Mouse (Mus musculus): Measurements from ENCODE around the gene Nudt17. TPM values are rescaled to one million over a fixed set of nuclear protein-coding genes. Genes with fewer than 3 reads are reported as not detected.
A peak's percentile ranks its signal among the peaks of the same experiment; 100 is the strongest.
"Not testable (repeated sequence)": the region's sequence is repeated elsewhere in the genome, so short reads cannot be mapped to it uniquely, and the experiment has no call there.

The Nudt17 gene
- total RNA-seq (2021): 3.6 and 4.1 TPM in 2 replicates
- long read RNA-seq, experiment 1: 0 reads
- long read RNA-seq, experiment 2: 0 reads

GRCm38 (mm10) chr3:96707903-96708683, at the start of gene Nudt17:
Nudt17 (minus strand) TSS chr3:96708562.
- peak; percentile 90 for DNase-seq

- DNase-seq: no peak
Observed at GRCm38 (mm10) chr3:96757691-96758090, 49.3 kb upstream of the Nudt17 start.

- DNase-seq: no peak
Observed at GRCm38 (mm10) chr3:96755935-96756334, 47.6 kb upstream of the Nudt17 start.

GRCm38 (mm10) chr3:96746829-96747228, 38.5 kb upstream of the Nudt17 start:
- DNase-seq: no peak

- DNase-seq: no peak
Observed at GRCm38 (mm10) chr3:96744348-96744747, 36.0 kb upstream of the Nudt17 start.

- not testable (repeated sequence) for DNase-seq
Observed at GRCm38 (mm10) chr3:96740279-96740678, 31.9 kb upstream of the Nudt17 start.

- DNase-seq: no peak
Observed at GRCm38 (mm10) chr3:96737995-96738394, 29.6 kb upstream of the Nudt17 start.

- DNase-seq: peak; percentile 44
Observed at GRCm38 (mm10) chr3:96737013-96737740, 28.8 kb upstream of the Nudt17 start.

- DNase-seq: no peak
Observed at GRCm38 (mm10) chr3:96735200-96735599, 26.8 kb upstream of the Nudt17 start.

GRCm38 (mm10) chr3:96733984-96734383, 25.6 kb upstream of the Nudt17 start:
- DNase-seq: no peak

GRCm38 (mm10) chr3:96730785-96731184, 22.4 kb upstream of the Nudt17 start:
- DNase-seq: no peak

- DNase-seq: no peak
Observed at GRCm38 (mm10) chr3:96729403-96729784, 21.0 kb upstream of the Nudt17 start.

- DNase-seq: no peak
Observed at GRCm38 (mm10) chr3:96728634-96729402, 20.5 kb upstream of the Nudt17 start.

- DNase-seq: no peak
Observed at GRCm38 (mm10) chr3:96727828-96728633, 19.7 kb upstream of the Nudt17 start.

- peak; percentile 99 for DNase-seq
Observed at GRCm38 (mm10) chr3:96727343-96727827, 19.0 kb upstream of the Nudt17 start, which contains the start of the genes Polr3c and Rnf115. Polr3c (minus strand) TSS chr3:96727628. Rnf115 (plus strand) TSS chr3:96727664.

GRCm38 (mm10) chr3:96719173-96719572, 10.8 kb upstream of the Nudt17 start:
- DNase-seq: peak; percentile 75

- no peak for DNase-seq
Observed at GRCm38 (mm10) chr3:96715854-96716253, 7.5 kb upstream of the Nudt17 start.

- no peak for DNase-seq
Observed at GRCm38 (mm10) chr3:96714286-96714685, 5.9 kb upstream of the Nudt17 start.

GRCm38 (mm10) chr3:96708684-96709064, 312 bp upstream of the Nudt17 start:
- DNase-seq: no peak

GRCm38 (mm10) chr3:96706984-96707383, 1.4 kb downstream of the Nudt17 start:
- no peak for DNase-seq

GRCm38 (mm10) chr3:96706217-96706616, 2.1 kb downstream of the Nudt17 start:
- no peak for DNase-seq

- peak; percentile 54 for DNase-seq
Observed at GRCm38 (mm10) chr3:96704778-96705177, 3.6 kb downstream of the Nudt17 start.
